Mouse (Mus musculus) left cerebral cortex, postnatal 25 days (tissue): ENCODE measurements around the gene Arl16. TPM values are rescaled to one million over a fixed set of nuclear protein-coding genes. Genes with fewer than 3 reads are reported as not detected.

Experiments
- DNase-seq, 2 experiments: peaks; one replicate each; pipeline ENCODE4 v3.0.0; 2022; ENCODE audit warnings: low spot score in 2 of 2, mixed read lengths in 1 of 2
- intact Hi-C: fragments of 180-260 bp; cut with DNase I; formaldehyde crosslinking; loops from one replicate; pipeline ENCODE4 v1.15.1; 2025
- total RNA-seq, 2 experiments: library from RNA; stranded (reverse); gene quantifications; 2 replicates each; pipeline ENCODE4 v1.2.3; 2021

The Arl16 gene
- total RNA-seq, 2 experiments from 2014 or later, result 56.7 to 58.1 TPM

GRCm38 (mm10) chr11:120492878-120493203 lies 25.4 kb upstream of the Arl16 start:
- intact Hi-C loops, result no loop called here
- peak in 1 of 2 experiments; percentile 17 for DNase-seq

- peak; percentile 28 to 40 for DNase-seq
- intact Hi-C loops, result no loop called here
These were observed 24.8 kb upstream of the Arl16 start for GRCm38 (mm10) chr11:120492024-120492877.

- peak; percentile 90 to 91 for DNase-seq
- intact Hi-C loops, result no loop called here
These were observed 24.1 kb upstream of the Arl16 start, which contains the start of gene Slc25a10 for GRCm38 (mm10) chr11:120491317-120492023. Slc25a10 (plus strand) TSS chr11:120491840.

GRCm38 (mm10) chr11:120490291-120491046 lies 23.1 kb upstream of the Arl16 start:
- intact Hi-C loops, result no loop called here

GRCm38 (mm10) chr11:120489054-120489761 lies 21.8 kb upstream of the Arl16 start:
- intact Hi-C loops, result loop anchor here (2.0 kb wide), 1 partner anchor 124 kb away; no protein-coding TSS in a partner anchor
- peak; percentile 63 to 79 for DNase-seq

More at GRCm38 (mm10) chr11:120490291-120491046, 23.1 kb upstream of the Arl16 start:
- DNase-seq, result no peak

- intact Hi-C loops, result loop anchor here (2.0 kb wide), 1 partner anchor 124 kb away; no protein-coding TSS in a partner anchor
- no peak for DNase-seq
These were observed 21.1 kb upstream of the Arl16 start for GRCm38 (mm10) chr11:120488516-120488915.

GRCm38 (mm10) chr11:120485251-120485650 lies 17.8 kb upstream of the Arl16 start:
- DNase-seq, result no peak
- intact Hi-C loops, result no loop called here

GRCm38 (mm10) chr11:120484265-120484981 lies 17.0 kb upstream of the Arl16 start, which contains the start of gene Mrpl12:
Mrpl12 (plus strand) TSS chr11:120484613.
- intact Hi-C loops, result loop anchor here (1.0 kb wide), 1 partner anchor 17 kb away; the partner anchor contains the start of gene Arl16
- peak; percentile 93 to 94 for DNase-seq

GRCm38 (mm10) chr11:120483448-120483934 lies 16.1 kb upstream of the Arl16 start:
- intact Hi-C loops, result no loop called here
- DNase-seq, result no peak

- no peak for DNase-seq
- intact Hi-C loops, result no loop called here
These were observed 4.6 kb upstream of the Arl16 start for GRCm38 (mm10) chr11:120472052-120472451.

GRCm38 (mm10) chr11:120467736-120468092 lies 307 bp upstream of the Arl16 start:
- intact Hi-C loops, result loop anchor here (1.0 kb wide), 1 partner anchor 17 kb away; the partner anchor contains the start of gene Mrpl12
- DNase-seq, result no peak

GRCm38 (mm10) chr11:120465521-120465920 lies 1.9 kb downstream of the Arl16 start:
- intact Hi-C loops, result no loop called here
- DNase-seq, result no peak

- no peak for DNase-seq
- intact Hi-C loops, result no loop called here
These were observed 3.0 kb downstream of the Arl16 start for GRCm38 (mm10) chr11:120464365-120464764.

- no peak for DNase-seq
- intact Hi-C loops, result no loop called here
These were observed 3.9 kb downstream of the Arl16 start for GRCm38 (mm10) chr11:120463536-120463935.

GRCm38 (mm10) chr11:120458847-120459597 lies 8.4 kb downstream of the Arl16 start:
- intact Hi-C loops, result loop anchor here (1.0 kb wide), 1 partner anchor 22 kb away; the partner anchor contains the start of gene Nploc4
- DNase-seq, result no peak

- DNase-seq, result peak; percentile 83
- intact Hi-C loops, result loop anchor here (1.0 kb wide), 1 partner anchor 21 kb away; the partner anchor contains the start of gene Nploc4
These were observed 9.3 kb downstream of the Arl16 start, which contains the start of the genes Oxld1 and Ccdc137 for GRCm38 (mm10) chr11:120457772-120458751. Oxld1 (minus strand) TSS chr11:120458068. Ccdc137 (plus strand) TSS chr11:120458115.
